Mouse (Mus musculus): ENCODE data around the gene Arhgap15.

DNA sequence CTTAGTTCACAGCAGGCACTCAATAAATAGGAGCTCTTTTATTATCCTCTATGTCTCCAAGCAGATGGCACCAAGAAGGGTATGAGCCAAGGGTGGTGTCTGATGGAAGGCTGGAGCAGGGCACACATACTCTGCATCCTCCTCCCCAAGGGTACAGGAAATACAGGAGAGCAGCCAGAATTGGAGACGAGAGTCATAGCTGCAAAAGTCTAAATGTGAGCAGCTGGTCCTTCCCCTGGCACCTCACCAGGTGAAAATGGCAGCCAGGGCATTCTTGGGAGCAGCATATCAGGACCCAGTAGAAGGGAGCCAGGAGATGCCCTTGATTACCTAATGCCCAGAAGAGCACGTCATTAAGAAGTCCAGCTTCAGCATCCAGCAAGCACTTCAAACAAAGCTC is 320.3 kb downstream of the Arhgap15 start:
- TF ChIP-seq POLR2A (IDR thresholded peaks at IDR 0.05; ENCODE audit: low read depth, low read length) (no peak), CTCF (IDR thresholded peaks at IDR 0.05; ENCODE audit: borderline replicate concordance, insufficient read depth, low read length) (no peak)

All from embryonic fibroblast, embryonic 13.5 days (primary cell).